Mouse (Mus musculus): ENCODE results near the gene Rhox4e. TPM values are rescaled to one million over a fixed set of nuclear protein-coding genes. Genes with fewer than 3 reads are reported as not detected.

Gene Rhox4e
- polyA plus RNA-seq (2015; fragmentation: Illumina TruSeq; extraction: RNeasy Lipid Tissue Mini Kit (QIAGEN cat#74804); ENCODE audit: insufficient read depth, low read depth, low replicate concordance): not detected

DNA sequence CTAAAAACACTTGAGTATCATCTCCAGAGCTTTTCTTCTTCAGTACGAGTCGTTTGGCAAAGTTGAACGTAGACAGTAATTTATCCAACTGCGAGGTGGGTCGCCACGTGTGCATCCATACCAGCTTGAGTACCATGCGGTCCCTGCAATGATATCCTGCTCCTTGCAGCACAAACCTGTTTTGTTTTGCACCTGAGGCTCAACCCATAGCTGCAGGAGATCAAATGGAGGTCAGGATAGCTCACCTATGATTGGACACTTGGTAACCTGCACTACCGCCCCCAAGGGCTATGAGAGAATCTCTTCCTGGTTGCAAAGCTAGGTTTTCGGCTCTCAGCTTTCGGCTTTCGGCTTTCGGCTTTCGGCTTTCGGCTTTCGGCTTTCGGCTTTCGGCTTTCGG, at the start of gene Rhox4e:
Rhox4e (plus strand) TSS at position 301 of the 400 bp plus-strand sequence.

GRCm38 (mm10) chrX:37514059-37514458, 43.2 kb upstream of the Rhox4e start, which contains the start of gene Rhox4d:
Gene Rhox4d, plus strand, starts transcription at chrX:37514359.

DNA sequence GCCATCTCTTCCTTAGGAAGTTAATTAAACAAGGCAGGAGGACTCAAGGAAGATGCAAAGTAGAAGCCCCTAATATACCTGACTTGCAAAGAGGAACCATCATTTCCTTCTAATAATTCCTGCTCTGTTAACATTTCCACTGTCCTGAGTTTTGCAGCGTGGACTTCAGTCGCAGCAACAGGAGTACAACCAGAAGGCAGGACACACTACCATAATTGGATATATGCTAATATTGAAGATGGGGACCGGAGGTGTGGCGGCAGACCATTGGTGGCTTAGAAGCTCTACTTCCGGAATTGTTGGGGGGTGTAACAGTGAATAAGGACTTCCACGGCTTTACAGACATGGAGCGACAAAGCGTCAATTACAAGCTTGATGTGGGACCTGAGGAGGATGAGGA, 27.1 kb upstream of the Rhox4e start, which contains the start of gene Rhox2e:
Rhox2e (plus strand) TSS at position 301 of the 400 bp plus-strand sequence.

GRCm38 (mm10) chrX:37541719-37542118, 15.5 kb upstream of the Rhox4e start, which contains the start of gene Rhox3e:
Gene Rhox3e, plus strand, starts transcription at chrX:37542019.

GRCm38 (mm10) chrX:37571105-37571504, 13.9 kb downstream of the Rhox4e start, which contains the start of gene Rhox2f:
Gene Rhox2f, plus strand, starts transcription at chrX:37571405.

GRCm38 (mm10) chrX:37580692-37581091, 23.5 kb downstream of the Rhox4e start, which contains the start of gene Rhox3f:
Gene Rhox3f, plus strand, starts transcription at chrX:37580992.

DNA sequence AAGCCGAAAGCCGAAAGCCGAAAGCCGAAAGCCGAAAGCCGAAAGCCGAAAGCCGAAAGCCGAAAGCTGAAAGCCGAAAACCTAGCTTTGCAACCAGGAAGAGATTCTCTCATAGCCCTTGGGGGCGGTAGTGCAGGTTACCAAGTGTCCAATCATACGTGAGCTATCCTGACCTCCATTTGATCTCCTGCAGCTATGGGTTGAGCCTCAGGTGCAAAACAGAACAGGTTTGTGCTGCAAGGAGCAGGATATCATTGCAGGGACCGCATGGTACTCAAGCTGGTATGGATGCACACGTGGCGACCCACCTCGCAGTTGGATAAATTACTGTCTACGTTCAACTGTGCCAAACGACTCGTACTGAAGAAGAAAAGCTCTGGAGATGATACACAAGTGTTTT, 50.4 kb downstream of the Rhox4e start, which contains the start of gene Rhox4f:
Rhox4f (minus strand) TSS at position 101 of the 400 bp plus-strand sequence.

Other genes with a start within 250 kb of the Rhox4e start
- gene Rhox3a2, start 177.4 kb upstream of the Rhox4e start, polyA plus RNA-seq (2015; fragmentation: Illumina TruSeq; extraction: RNeasy Lipid Tissue Mini Kit (QIAGEN cat#74804); ENCODE audit: insufficient read depth, low read depth, low replicate concordance): not detected
- gene Rhox4a2, start 166.6 kb upstream of the Rhox4e start, polyA plus RNA-seq (2015; fragmentation: Illumina TruSeq; extraction: RNeasy Lipid Tissue Mini Kit (QIAGEN cat#74804); ENCODE audit: insufficient read depth, low read depth, low replicate concordance): not detected
- not detected for gene Rhox2b, start 145.3 kb upstream of the Rhox4e start, polyA plus RNA-seq (2015; fragmentation: Illumina TruSeq; extraction: RNeasy Lipid Tissue Mini Kit (QIAGEN cat#74804); ENCODE audit: insufficient read depth, low read depth, low replicate concordance)
- not detected for gene Rhox4b, start 124.9 kb upstream of the Rhox4e start, polyA plus RNA-seq (2015; fragmentation: Illumina TruSeq; extraction: RNeasy Lipid Tissue Mini Kit (QIAGEN cat#74804); ENCODE audit: insufficient read depth, low read depth, low replicate concordance)
- not detected for gene Rhox2c, start 103.7 kb upstream of the Rhox4e start, polyA plus RNA-seq (2015; fragmentation: Illumina TruSeq; extraction: RNeasy Lipid Tissue Mini Kit (QIAGEN cat#74804); ENCODE audit: insufficient read depth, low read depth, low replicate concordance)
- not detected for gene Rhox3c, start 98.8 kb upstream of the Rhox4e start, polyA plus RNA-seq (2015; fragmentation: Illumina TruSeq; extraction: RNeasy Lipid Tissue Mini Kit (QIAGEN cat#74804); ENCODE audit: insufficient read depth, low read depth, low replicate concordance)
- not detected for gene Rhox4c, start 77.1 kb upstream of the Rhox4e start, polyA plus RNA-seq (2015; fragmentation: Illumina TruSeq; extraction: RNeasy Lipid Tissue Mini Kit (QIAGEN cat#74804); ENCODE audit: insufficient read depth, low read depth, low replicate concordance)
- gene Rhox2d, start 64.0 kb upstream of the Rhox4e start, polyA plus RNA-seq (2015; fragmentation: Illumina TruSeq; extraction: RNeasy Lipid Tissue Mini Kit (QIAGEN cat#74804); ENCODE audit: insufficient read depth, low read depth, low replicate concordance): not detected
- not detected for gene Rhox4d, start 43.1 kb upstream of the Rhox4e start, polyA plus RNA-seq (2015; fragmentation: Illumina TruSeq; extraction: RNeasy Lipid Tissue Mini Kit (QIAGEN cat#74804); ENCODE audit: insufficient read depth, low read depth, low replicate concordance)
- not detected for gene Rhox2e, start 27.0 kb upstream of the Rhox4e start, polyA plus RNA-seq (2015; fragmentation: Illumina TruSeq; extraction: RNeasy Lipid Tissue Mini Kit (QIAGEN cat#74804); ENCODE audit: insufficient read depth, low read depth, low replicate concordance)
- gene Rhox3e, start 15.4 kb upstream of the Rhox4e start, polyA plus RNA-seq (2015; fragmentation: Illumina TruSeq; extraction: RNeasy Lipid Tissue Mini Kit (QIAGEN cat#74804); ENCODE audit: insufficient read depth, low read depth, low replicate concordance): not detected
- not detected for gene Rhox2f, start 14.0 kb downstream of the Rhox4e start, polyA plus RNA-seq (2015; fragmentation: Illumina TruSeq; extraction: RNeasy Lipid Tissue Mini Kit (QIAGEN cat#74804); ENCODE audit: insufficient read depth, low read depth, low replicate concordance)
- not detected for gene Rhox3f, start 23.6 kb downstream of the Rhox4e start, polyA plus RNA-seq (2015; fragmentation: Illumina TruSeq; extraction: RNeasy Lipid Tissue Mini Kit (QIAGEN cat#74804); ENCODE audit: insufficient read depth, low read depth, low replicate concordance)
- not detected for gene Rhox4f, start 50.3 kb downstream of the Rhox4e start, polyA plus RNA-seq (2015; fragmentation: Illumina TruSeq; extraction: RNeasy Lipid Tissue Mini Kit (QIAGEN cat#74804); ENCODE audit: insufficient read depth, low read depth, low replicate concordance)
- gene Rhox3g, start 71.2 kb downstream of the Rhox4e start, polyA plus RNA-seq (2015; fragmentation: Illumina TruSeq; extraction: RNeasy Lipid Tissue Mini Kit (QIAGEN cat#74804); ENCODE audit: insufficient read depth, low read depth, low replicate concordance): not detected
- not detected for gene Rhox2g, start 86.1 kb downstream of the Rhox4e start, polyA plus RNA-seq (2015; fragmentation: Illumina TruSeq; extraction: RNeasy Lipid Tissue Mini Kit (QIAGEN cat#74804); ENCODE audit: insufficient read depth, low read depth, low replicate concordance)
- gene Rhox4g, start 93.9 kb downstream of the Rhox4e start, polyA plus RNA-seq (2015; fragmentation: Illumina TruSeq; extraction: RNeasy Lipid Tissue Mini Kit (QIAGEN cat#74804); ENCODE audit: insufficient read depth, low read depth, low replicate concordance): not detected
- gene Rhox3h, start 111.4 kb downstream of the Rhox4e start, polyA plus RNA-seq (2015; fragmentation: Illumina TruSeq; extraction: RNeasy Lipid Tissue Mini Kit (QIAGEN cat#74804); ENCODE audit: insufficient read depth, low read depth, low replicate concordance): not detected
- gene Rhox2h, start 115.9 kb downstream of the Rhox4e start, polyA plus RNA-seq (2015; fragmentation: Illumina TruSeq; extraction: RNeasy Lipid Tissue Mini Kit (QIAGEN cat#74804); ENCODE audit: insufficient read depth, low read depth, low replicate concordance): not detected
- gene Rhox5, start 247.4 kb downstream of the Rhox4e start, polyA plus RNA-seq (2015; fragmentation: Illumina TruSeq; extraction: RNeasy Lipid Tissue Mini Kit (QIAGEN cat#74804); ENCODE audit: insufficient read depth, low read depth, low replicate concordance): not detected

Measured in pancreas, adult 10 weeks (tissue).